Mouse (Mus musculus): ENCODE data around the gene Nme9. TPM values are rescaled to one million over a fixed set of nuclear protein-coding genes. Genes with fewer than 3 reads are reported as not detected.

The Nme9 gene
- polyA plus RNA-seq, 1 experiment from 2014 or later: not detected

- no peaks in the 10 kb centered on the region for H3K27me3 ChIP-seq (ENCODE audit: control insufficient read depth, insufficient read depth, low read length)
- H3K36me3 ChIP-seq (ENCODE audit: control insufficient read depth, insufficient read depth, low read length): peaks cover 41% of the 10 kb centered on the region
- no peak overlapping the region for H3K27ac ChIP-seq (ENCODE audit: low read depth, low read length)
- no peaks in the 10 kb centered on the region for H3K4me1 ChIP-seq (ENCODE audit: control insufficient read depth, insufficient read depth, low read length)
- H3K9me3 ChIP-seq (ENCODE audit: control insufficient read depth, low read length): no peaks in the 10 kb centered on the region
- H3K9ac ChIP-seq (ENCODE audit: low read depth, low read length): no peak overlapping the region
- no peak overlapping the region for H3K4me2 ChIP-seq (replicated peaks; ENCODE audit: low read depth, low read length)
- 93% methylated on average over 4 of the region's 4 CpGs for WGBS
- ATAC-seq (ENCODE audit: low FRiP score, low TSS enrichment): no peak
- H3K4me3 ChIP-seq (ENCODE audit: low read length): no peak overlapping the region
These were observed 33.9 kb downstream of the Nme9 start for GRCm38 (mm10) chr9:99485144-99485543.

GRCm38 (mm10) chr9:99487126-99487695 is 35.9 kb downstream of the Nme9 start:
- 89% methylated on average over 8 of the region's 8 CpGs for WGBS
- Histone ChIP-seq H3K27ac (ENCODE audit: low read depth, low read length) (no peak overlapping the region), H3K36me3 (ENCODE audit: control insufficient read depth, insufficient read depth, low read length) (peaks cover 41% of the 10 kb centered on the region), H3K4me1 (ENCODE audit: control insufficient read depth, insufficient read depth, low read length) (no peaks in the 10 kb centered on the region), H3K9ac (ENCODE audit: low read depth, low read length) (no peak overlapping the region), H3K4me2 (replicated peaks; ENCODE audit: low read depth, low read length) (no peak overlapping the region), H3K27me3 (ENCODE audit: control insufficient read depth, insufficient read depth, low read length) (no peaks in the 10 kb centered on the region), H3K4me3 (ENCODE audit: low read length) (no peak overlapping the region), H3K9me3 (ENCODE audit: control insufficient read depth, low read length) (no peaks in the 10 kb centered on the region)
- no peak for ATAC-seq (ENCODE audit: low FRiP score, low TSS enrichment)

- H3K4me3 ChIP-seq (ENCODE audit: low read length): no peak overlapping the region
- no peaks in the 10 kb centered on the region for H3K9me3 ChIP-seq (ENCODE audit: control insufficient read depth, low read length)
- no peak overlapping the region for H3K9ac ChIP-seq (ENCODE audit: low read depth, low read length)
- H3K4me1 ChIP-seq (ENCODE audit: control insufficient read depth, insufficient read depth, low read length): no peaks in the 10 kb centered on the region
- no peak overlapping the region for H3K27ac ChIP-seq (ENCODE audit: low read depth, low read length)
- no peaks in the 10 kb centered on the region for H3K27me3 ChIP-seq (ENCODE audit: control insufficient read depth, insufficient read depth, low read length)
- H3K36me3 ChIP-seq (ENCODE audit: control insufficient read depth, insufficient read depth, low read length): peaks cover 48% of the 10 kb centered on the region
- no peak overlapping the region for H3K4me2 ChIP-seq (replicated peaks; ENCODE audit: low read depth, low read length)
- no peak for ATAC-seq (ENCODE audit: low FRiP score, low TSS enrichment)
- 85% methylated on average over 3 of the region's 3 CpGs for WGBS
These were observed 36.6 kb downstream of the Nme9 start for GRCm38 (mm10) chr9:99487841-99488240.

- no peak overlapping the region for H3K9ac ChIP-seq (ENCODE audit: low read depth, low read length)
- 97% methylated on average over 4 of the region's 4 CpGs for WGBS
- H3K4me2 ChIP-seq (replicated peaks; ENCODE audit: low read depth, low read length): no peak overlapping the region
- no peaks in the 10 kb centered on the region for H3K27me3 ChIP-seq (ENCODE audit: control insufficient read depth, insufficient read depth, low read length)
- H3K4me1 ChIP-seq (ENCODE audit: control insufficient read depth, insufficient read depth, low read length): no peaks in the 10 kb centered on the region
- H3K4me3 ChIP-seq (ENCODE audit: low read length): no peak overlapping the region
- H3K36me3 ChIP-seq (ENCODE audit: control insufficient read depth, insufficient read depth, low read length): peaks cover 46% of the 10 kb centered on the region
- H3K9me3 ChIP-seq (ENCODE audit: control insufficient read depth, low read length): no peaks in the 10 kb centered on the region
- no peak overlapping the region for H3K27ac ChIP-seq (ENCODE audit: low read depth, low read length)
- ATAC-seq (ENCODE audit: low FRiP score, low TSS enrichment): no peak
These were observed 39.8 kb downstream of the Nme9 start for GRCm38 (mm10) chr9:99491050-99491449.

- H3K36me3 ChIP-seq (ENCODE audit: control insufficient read depth, insufficient read depth, low read length): peaks cover 46% of the 10 kb centered on the region
- 77% methylated on average over 10 of the region's 10 CpGs for WGBS
- no peaks in the 10 kb centered on the region for H3K4me1 ChIP-seq (ENCODE audit: control insufficient read depth, insufficient read depth, low read length)
- no peak overlapping the region for H3K4me2 ChIP-seq (replicated peaks; ENCODE audit: low read depth, low read length)
- no peaks in the 10 kb centered on the region for H3K27me3 ChIP-seq (ENCODE audit: control insufficient read depth, insufficient read depth, low read length)
- H3K4me3 ChIP-seq (ENCODE audit: low read length): no peak overlapping the region
- ATAC-seq (ENCODE audit: low FRiP score, low TSS enrichment): no peak
- no peaks in the 10 kb centered on the region for H3K9me3 ChIP-seq (ENCODE audit: control insufficient read depth, low read length)
- no peak overlapping the region for H3K27ac ChIP-seq (ENCODE audit: low read depth, low read length)
- no peak overlapping the region for H3K9ac ChIP-seq (ENCODE audit: low read depth, low read length)
These were observed 41.4 kb downstream of the Nme9 start for GRCm38 (mm10) chr9:99492634-99493200.

- Histone ChIP-seq H3K4me2 (replicated peaks; ENCODE audit: low read depth, low read length) (no peak overlapping the region), H3K27ac (ENCODE audit: low read depth, low read length) (no peak overlapping the region), H3K9me3 (ENCODE audit: control insufficient read depth, low read length) (no peaks in the 10 kb centered on the region), H3K4me3 (ENCODE audit: low read length) (no peak overlapping the region), H3K4me1 (ENCODE audit: control insufficient read depth, insufficient read depth, low read length) (no peaks in the 10 kb centered on the region), H3K36me3 (ENCODE audit: control insufficient read depth, insufficient read depth, low read length) (peaks cover 30% of the 10 kb centered on the region; the same call in 1 of the 2 replicates), H3K27me3 (ENCODE audit: control insufficient read depth, insufficient read depth, low read length) (no peaks in the 10 kb centered on the region), H3K9ac (ENCODE audit: low read depth, low read length) (no peak overlapping the region)
- ATAC-seq (ENCODE audit: low FRiP score, low TSS enrichment): no peak
- WGBS: 91% methylated on average over 4 of the region's 4 CpGs
These were observed 48.1 kb downstream of the Nme9 start for GRCm38 (mm10) chr9:99499336-99499735.

- no peaks in the 10 kb centered on the region for H3K9me3 ChIP-seq (ENCODE audit: control insufficient read depth, low read length)
- no peak for ATAC-seq (ENCODE audit: low FRiP score, low TSS enrichment)
- WGBS: 69% methylated on average over 7 of the region's 7 CpGs
- H3K4me1 ChIP-seq (ENCODE audit: control insufficient read depth, insufficient read depth, low read length): no peaks in the 10 kb centered on the region
- no peak overlapping the region for H3K4me2 ChIP-seq (replicated peaks; ENCODE audit: low read depth, low read length)
- H3K4me3 ChIP-seq (ENCODE audit: low read length): no peak overlapping the region
- H3K27ac ChIP-seq (ENCODE audit: low read depth, low read length): no peak overlapping the region
- H3K36me3 ChIP-seq (ENCODE audit: control insufficient read depth, insufficient read depth, low read length): peaks cover 6% of the 10 kb centered on the region; the same call in 1 of the 2 replicates
- H3K27me3 ChIP-seq (ENCODE audit: control insufficient read depth, insufficient read depth, low read length): no peaks in the 10 kb centered on the region
- no peak overlapping the region for H3K9ac ChIP-seq (ENCODE audit: low read depth, low read length)
These were observed 54.6 kb downstream of the Nme9 start for GRCm38 (mm10) chr9:99505875-99506274.

Other genes starting within 250 kb of the Nme9 start
- not detected in 2 replicates for gene Faiml, start 214.2 kb upstream of the Nme9 start, polyA plus RNA-seq (2014; fragmentation: Nextera tagmentation; extraction: Ambion mirVana)
- 26.8 and 32.0 TPM in 2 replicates for gene Cep70, start 208.1 kb upstream of the Nme9 start, polyA plus RNA-seq (2014; fragmentation: Nextera tagmentation; extraction: Ambion mirVana)
- gene Esyt3, start 92.9 kb upstream of the Nme9 start, polyA plus RNA-seq (2014; fragmentation: Nextera tagmentation; extraction: Ambion mirVana): 0.17 and 0.76 TPM in 2 replicates
- 9.9 and 11.8 TPM in 2 replicates for gene Mras, start 14.1 kb upstream of the Nme9 start, polyA plus RNA-seq (2014; fragmentation: Nextera tagmentation; extraction: Ambion mirVana)
- gene Armc8, start 117.4 kb downstream of the Nme9 start, polyA plus RNA-seq (2014; fragmentation: Nextera tagmentation; extraction: Ambion mirVana): 20.1 and 28.0 TPM in 2 replicates
- gene Dbr1, start 124.3 kb downstream of the Nme9 start, polyA plus RNA-seq (2014; fragmentation: Nextera tagmentation; extraction: Ambion mirVana): 24.7 and 28.6 TPM in 2 replicates
- 0.07 TPM in 1 of 2 replicates, not detected in the other for gene A4gnt, start 161.0 kb downstream of the Nme9 start, polyA plus RNA-seq (2014; fragmentation: Nextera tagmentation; extraction: Ambion mirVana)
- gene Dzip1l, start 178.0 kb downstream of the Nme9 start, polyA plus RNA-seq (2014; fragmentation: Nextera tagmentation; extraction: Ambion mirVana): 10.7 and 23.0 TPM in 2 replicates

All from kidney, embryonic 14.5 days (tissue).